Mouse (Mus musculus) embryonic facial prominence, embryonic 11.5 days (tissue): ENCODE data around the gene Smim4. TPM values are rescaled to one million over a fixed set of nuclear protein-coding genes. Genes with fewer than 3 reads are reported as not detected.
A peak's percentile ranks its signal among the peaks of the same experiment; 100 is the strongest.

Experiments used
- ATAC-seq: fragments of 200-750 bp; cut with Nextera tagmentation; replicated peaks from 2 replicates; pipeline ENCODE4 v1.8.0; 2017; ENCODE audit warnings: low read depth; ENCODE audit not compliant: insufficient number of reproducible peaks, low FRiP score, low TSS enrichment
- DNase-seq: peaks from one replicate; pipeline ENCODE4 v3.0.0-alpha.2; 2015; ENCODE audit warnings: low spot score
- H3K27ac ChIP-seq: fragments of 300-500 bp; sonication (generic); replicated peaks from 2 replicates; pipeline ENCODE4 v1.5.1; 2014; ENCODE audit warnings: mild to moderate bottlenecking, low read depth, low read length, control low read depth
- H3K27me3 ChIP-seq: fragments of 300-500 bp; sonication (generic); 2 replicates; pipeline ENCODE4 v1.6.1; 2014; ENCODE audit warnings: mild to moderate bottlenecking, low read length, moderate library complexity, mixed read lengths; ENCODE audit not compliant: control insufficient read depth, insufficient read depth
- H3K36me3 ChIP-seq: fragments of 300-500 bp; sonication (generic); replicated peaks from 2 replicates; pipeline ENCODE4 v1.6.1; 2014; ENCODE audit warnings: low read depth, mild to moderate bottlenecking, low read length, moderate library complexity, mixed read lengths; ENCODE audit not compliant: control insufficient read depth, insufficient read depth
- H3K4me1 ChIP-seq: fragments of 300-500 bp; sonication (generic); 2 replicates; pipeline ENCODE4 v1.6.1; 2014; ENCODE audit warnings: low read length, mixed read lengths; ENCODE audit not compliant: control insufficient read depth, insufficient read depth
- H3K4me2 ChIP-seq: fragments of 300-500 bp; sonication (generic); 2 replicates; pipeline ENCODE4 v1.6.1; 2014; ENCODE audit warnings: low read depth, mild to moderate bottlenecking, control low read depth, low read length, moderate library complexity
- H3K4me3 ChIP-seq: fragments of 300-500 bp; sonication (generic); 2 replicates; pipeline ENCODE4 v1.5.1; 2014; ENCODE audit warnings: low read depth, low read length, control low read depth
- H3K9ac ChIP-seq: fragments of 300-500 bp; sonication (generic); replicated peaks from 2 replicates; pipeline ENCODE4 v1.6.1; 2014; ENCODE audit warnings: mild to moderate bottlenecking, control low read depth, low read length
- H3K9me3 ChIP-seq: fragments of 300-500 bp; sonication (generic); replicated peaks from 2 replicates; pipeline ENCODE4 v1.6.1; 2016; ENCODE audit warnings: mild to moderate bottlenecking, low read length, inconsistent platforms, mixed read lengths; ENCODE audit not compliant: control insufficient read depth
- WGBS: fragments of 180-500 bp; shearing (Covaris S2); extraction: QIAGEN DNeasy Blood & Tissue Kit; methylation state at CpG from one replicate; pipeline ENCODE4 v1.1.7; 2014; 5-methylcytosine and 5-hydroxymethylcytosine counted together
- polyA plus RNA-seq: library from polyadenylated mRNA; unstranded; fragments of >200 nt; fragmentation: Nextera tagmentation; extraction: Ambion mirVana; gene quantifications from 2 replicates; pipeline ENCODE4 v1.2.1, GENCODE M21; 2014

Smim4 gene
- polyA plus RNA-seq, 1 experiment from 2014 or later = 56.8 TPM

DNA sequence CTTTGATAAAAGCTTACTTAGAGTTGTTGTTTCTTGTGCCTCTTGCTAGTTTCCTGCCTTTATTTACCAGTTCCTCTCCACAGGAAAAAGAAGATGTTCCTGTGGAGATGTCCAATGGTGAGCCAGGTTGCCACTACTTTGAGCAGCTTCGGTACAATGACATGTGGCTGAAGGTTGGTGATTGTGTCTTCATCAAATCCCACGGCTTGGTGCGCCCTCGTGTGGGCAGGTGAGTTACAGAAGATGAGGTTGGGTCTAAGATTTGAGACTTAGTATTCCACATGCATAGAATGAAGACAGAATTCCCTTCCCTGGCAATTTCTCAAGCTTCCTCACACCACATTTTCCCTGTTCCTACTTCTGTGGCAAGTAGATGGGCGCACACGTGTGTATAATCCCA is 41.3 kb downstream of the Smim4 start:
- no peak overlapping the region for H3K4me3 ChIP-seq
- peaks cover 5% of the 10 kb centered on the region for H3K36me3 ChIP-seq
- no peak overlapping the region for H3K9ac ChIP-seq
- WGBS = 86% methylated on average over 6 of the region's 6 CpGs
- H3K27me3 ChIP-seq = no peaks in the 10 kb centered on the region
- no peaks in the 10 kb centered on the region for H3K9me3 ChIP-seq
- H3K27ac ChIP-seq = no peak overlapping the region
- ATAC-seq (no peak), DNase-seq (no peak)
- H3K4me2 ChIP-seq = no peak overlapping the region
- H3K4me1 ChIP-seq = no peaks in the 10 kb centered on the region

- Histone ChIP-seq H3K4me1 (no peaks in the 10 kb centered on the region), H3K4me2 (no peak overlapping the region), H3K9me3 (no peaks in the 10 kb centered on the region), H3K27ac (no peak overlapping the region), H3K27me3 (no peaks in the 10 kb centered on the region), H3K4me3 (no peak overlapping the region), H3K36me3 (peaks cover 8% of the 10 kb centered on the region), H3K9ac (no peak overlapping the region)
- no peak for ATAC-seq
- DNase-seq = no peak
Observed at GRCm38 (mm10) chr14:31081147-31081546, 47.6 kb downstream of the Smim4 start.

DNA sequence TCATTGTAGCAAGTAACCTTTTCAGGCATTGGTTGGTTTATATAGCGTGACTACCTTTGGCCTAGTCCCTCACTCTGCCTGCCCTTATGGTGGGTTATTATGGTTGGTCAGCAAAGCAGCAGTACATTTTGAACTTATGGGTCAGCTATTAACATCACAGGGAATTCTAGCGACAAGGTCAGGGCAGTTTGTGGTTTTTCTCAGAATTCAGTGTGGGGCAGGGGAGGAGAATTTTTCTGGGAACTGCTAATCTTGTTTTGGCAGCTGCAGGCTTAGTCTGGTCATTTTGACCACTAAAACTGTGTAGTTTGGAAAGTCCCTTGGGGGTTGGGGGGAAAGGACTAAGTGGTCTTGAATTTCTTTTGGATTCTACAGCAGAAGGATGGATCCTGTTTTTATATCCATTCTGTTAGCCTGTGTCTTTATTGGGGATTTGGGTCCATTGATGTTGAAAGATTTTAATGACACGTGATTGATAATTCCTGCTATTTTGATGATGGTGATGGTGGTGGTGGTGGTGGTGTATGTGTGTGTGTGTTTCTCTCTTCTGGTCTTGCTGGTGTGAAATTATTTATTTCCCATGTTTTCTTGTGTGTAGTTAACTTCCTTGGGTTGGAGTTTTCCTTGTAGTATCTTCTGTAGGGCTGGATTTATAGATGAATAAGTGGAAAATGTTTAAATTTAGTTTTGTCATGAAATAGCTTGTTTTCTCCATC is 49.3 kb downstream of the Smim4 start:
- Histone ChIP-seq H3K4me2 (no peak overlapping the region), H3K9me3 (no peaks in the 10 kb centered on the region), H3K4me1 (no peaks in the 10 kb centered on the region), H3K4me3 (no peak overlapping the region), H3K27ac (no peak overlapping the region), H3K27me3 (no peaks in the 10 kb centered on the region), H3K36me3 (peaks cover 8% of the 10 kb centered on the region), H3K9ac (no peak overlapping the region)
- 87% methylated on average over 3 of the region's 3 CpGs for WGBS
- ATAC-seq (no peak), DNase-seq (no peak)

- no peak for ATAC-seq
- DNase-seq = no peak
- H3K36me3 ChIP-seq = peaks cover 8% of the 10 kb centered on the region
Observed at GRCm38 (mm10) chr14:31078597-31079208, 50.1 kb downstream of the Smim4 start.

DNA sequence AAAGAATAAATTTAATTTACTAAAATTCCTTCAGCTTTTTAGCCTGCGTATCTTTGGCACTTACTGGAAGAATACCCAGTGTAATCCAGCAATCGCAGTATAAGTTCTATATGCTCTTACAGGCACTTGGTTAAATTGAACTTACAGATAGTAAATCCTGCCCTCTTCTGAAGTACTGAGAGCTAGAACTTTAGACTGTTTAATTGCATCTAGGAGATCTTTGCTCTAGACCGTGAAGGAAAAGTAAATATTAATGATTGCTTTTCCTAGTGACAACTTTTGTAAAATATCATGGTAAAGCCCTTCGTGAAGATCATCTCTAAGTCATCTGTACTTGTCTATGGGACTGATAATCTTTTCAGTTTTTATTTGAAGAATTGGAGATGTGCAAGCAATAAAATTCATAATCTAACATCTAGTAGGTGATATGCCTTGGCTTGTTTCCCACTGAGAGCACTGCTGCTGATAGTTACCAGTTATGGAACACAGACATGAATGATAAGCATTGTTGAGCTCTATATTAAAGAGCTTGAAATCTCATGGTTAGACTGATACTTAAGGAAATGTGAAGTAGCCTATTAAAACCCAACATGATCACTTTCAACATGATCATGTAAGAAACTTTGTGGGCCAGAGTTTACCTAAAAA is 59.5 kb downstream of the Smim4 start:
- Histone ChIP-seq H3K27ac (no peak overlapping the region), H3K27me3 (no peaks in the 10 kb centered on the region), H3K4me2 (no peak overlapping the region), H3K9ac (no peak overlapping the region), H3K4me3 (no peak overlapping the region), H3K36me3 (peaks cover 8% of the 10 kb centered on the region), H3K9me3 (no peaks in the 10 kb centered on the region), H3K4me1 (no peaks in the 10 kb centered on the region)
- DNase-seq (no peak), ATAC-seq (no peak)
- 97% methylated on average over 4 of the region's 4 CpGs for WGBS

More at GRCm38 (mm10) chr14:31078597-31079208, 50.1 kb downstream of the Smim4 start:
- 92% methylated on average over 3 of the region's 3 CpGs for WGBS
- Histone ChIP-seq H3K4me1 (no peaks in the 10 kb centered on the region), H3K27ac (no peak overlapping the region), H3K27me3 (no peaks in the 10 kb centered on the region), H3K9me3 (no peaks in the 10 kb centered on the region), H3K9ac (no peak overlapping the region), H3K4me2 (no peak overlapping the region), H3K4me3 (no peak overlapping the region)

DNA sequence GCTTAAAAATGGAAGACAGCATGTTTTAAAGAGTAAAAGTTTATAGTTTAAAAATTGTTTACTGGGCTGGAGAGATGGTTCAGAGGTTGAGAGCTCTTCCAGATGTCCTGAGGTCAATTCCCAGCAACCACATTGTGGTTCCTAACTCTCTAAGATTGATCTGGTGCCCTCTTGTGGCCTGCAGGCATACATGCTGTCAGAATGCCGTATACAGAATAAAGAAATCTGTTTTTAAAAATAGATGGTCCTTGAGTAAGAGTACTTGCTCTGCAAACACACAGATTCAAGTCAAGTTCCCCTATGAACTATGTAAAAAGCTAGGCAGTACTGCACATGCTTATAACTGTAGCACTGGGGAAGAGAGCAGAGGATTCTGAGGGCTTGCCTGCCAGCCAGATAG is 66.5 kb downstream of the Smim4 start:
- H3K36me3 ChIP-seq = peaks cover 17% of the 10 kb centered on the region
- 69% methylated on average over 1 of the region's 1 CpGs for WGBS

GRCm38 (mm10) chr14:31045817-31046216 is 82.9 kb downstream of the Smim4 start:
- no peak for DNase-seq
- no peak overlapping the region for H3K4me3 ChIP-seq
- ATAC-seq = no peak
- H3K36me3 ChIP-seq = peaks cover 12% of the 10 kb centered on the region
- no peaks in the 10 kb centered on the region for H3K9me3 ChIP-seq
- no peak overlapping the region for H3K27ac ChIP-seq
- H3K27me3 ChIP-seq = no peaks in the 10 kb centered on the region
- H3K4me1 ChIP-seq = no peaks in the 10 kb centered on the region
- no peak overlapping the region for H3K9ac ChIP-seq
- no peak overlapping the region for H3K4me2 ChIP-seq
- 96% methylated on average over 1 of the region's 1 CpGs for WGBS

More for the DNA sequence above, 66.5 kb downstream of the Smim4 start:
- DNase-seq (peak; percentile 44), ATAC-seq (no peak)
- H3K27me3 ChIP-seq = no peaks in the 10 kb centered on the region
- no peak overlapping the region for H3K4me3 ChIP-seq
- H3K4me2 ChIP-seq = no peak overlapping the region
- no peaks in the 10 kb centered on the region for H3K9me3 ChIP-seq
- H3K9ac ChIP-seq = no peak overlapping the region
- H3K27ac ChIP-seq = no peak overlapping the region
- no peaks in the 10 kb centered on the region for H3K4me1 ChIP-seq

- Histone ChIP-seq H3K4me1 (no peaks in the 10 kb centered on the region), H3K4me3 (no peak overlapping the region), H3K4me2 (no peak overlapping the region), H3K27me3 (no peaks in the 10 kb centered on the region), H3K36me3 (peaks cover 7% of the 10 kb centered on the region; the same call in 1 of the 2 replicates), H3K9ac (no peak overlapping the region), H3K27ac (no peak overlapping the region), H3K9me3 (no peaks in the 10 kb centered on the region)
- 94% methylated on average over 5 of the region's 5 CpGs for WGBS
- no peak for ATAC-seq
- no peak for DNase-seq
Observed at GRCm38 (mm10) chr14:31045296-31045695, 83.5 kb downstream of the Smim4 start.
